Mouse (Mus musculus): ENCODE data around the gene Med17.

Med17 gene

GRCm38 (mm10) chr9:15233604-15234003, 46.1 kb downstream of the Med17 start:
- DNase-seq = no peak

- no peak for DNase-seq
These were observed 47.3 kb downstream of the Med17 start for GRCm38 (mm10) chr9:15232445-15232844.

GRCm38 (mm10) chr9:15224912-15225311, 54.8 kb downstream of the Med17 start:
- DNase-seq = no peak

GRCm38 (mm10) chr9:15213695-15214094, 66.0 kb downstream of the Med17 start:
- no peak for DNase-seq

GRCm38 (mm10) chr9:15211876-15212275, 67.9 kb downstream of the Med17 start:
- DNase-seq = no peak

Data from right cerebral cortex, postnatal 4 days (tissue).